Mouse (Mus musculus) cerebellum, postnatal 36 days (tissue): ENCODE results near the gene Capn15.

ENCODE experiments used
- DNase-seq, 2 experiments: peaks; one replicate each; pipeline ENCODE4 v3.0.0; 2021 to 2022; ENCODE audit warnings: mixed read lengths in 2 of 2

Capn15 gene

DNA sequence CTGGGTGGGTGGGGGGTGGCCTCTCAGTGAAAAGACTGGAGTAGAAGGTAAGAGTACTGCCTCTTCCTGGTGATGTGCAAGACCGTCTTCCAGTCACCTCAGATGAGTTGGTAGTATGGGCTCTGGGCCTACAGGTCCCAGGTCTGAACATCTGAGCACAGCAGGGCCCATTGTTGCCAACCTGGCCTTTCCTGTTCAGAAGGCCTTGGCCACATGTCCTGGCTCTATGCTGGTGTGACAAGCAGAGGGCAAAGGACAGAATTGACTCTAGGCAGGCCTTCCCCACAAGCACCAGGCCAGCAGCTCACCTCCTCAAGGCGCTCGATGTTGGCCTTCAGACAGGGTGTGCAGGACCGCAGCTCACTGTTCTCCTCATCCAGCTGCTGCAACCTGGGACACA, 6.7 kb upstream of the Capn15 start:
- DNase-seq: no peak

GRCm38 (mm10) chr17:25990331-25990730, 4.7 kb upstream of the Capn15 start:
- no peak for DNase-seq

DNA sequence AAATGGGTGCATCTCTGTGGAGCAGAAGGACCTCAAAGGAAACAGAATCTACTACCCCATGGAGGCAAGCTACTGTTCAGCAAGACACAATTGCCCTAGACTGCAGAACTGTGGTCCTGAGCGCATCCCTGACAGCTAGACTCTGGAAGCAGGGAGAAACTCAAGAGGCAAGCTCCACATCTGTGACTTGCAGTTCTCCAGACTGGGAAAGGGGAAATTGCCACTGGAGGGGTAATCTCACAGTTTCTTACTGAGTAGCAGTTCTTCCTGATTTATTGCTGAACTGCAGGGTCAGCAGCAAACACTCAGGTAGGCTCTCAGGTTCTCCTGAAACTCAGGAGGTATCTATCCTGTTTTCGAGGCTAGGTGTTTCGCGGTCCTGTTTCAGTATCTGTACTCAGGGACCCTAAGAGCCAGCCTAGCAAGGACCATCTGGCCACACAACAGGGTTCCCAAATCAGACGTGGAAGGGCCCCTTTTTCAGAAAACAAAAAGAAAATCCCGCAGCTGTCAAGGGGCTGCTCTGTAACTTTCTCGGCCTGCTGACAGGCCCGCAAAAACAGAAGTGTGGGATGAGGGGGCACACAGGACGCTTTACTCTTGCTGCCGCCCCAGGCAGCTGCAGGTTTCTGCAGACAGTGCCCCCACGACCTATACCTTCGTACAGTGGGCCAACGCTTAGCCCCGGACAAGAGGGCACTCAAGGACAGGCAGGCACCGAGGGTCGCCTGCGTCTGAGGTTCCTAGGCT, 865 bp downstream of the Capn15 start:
- no peak for DNase-seq

GRCm38 (mm10) chr17:25984066-25984465, 1.5 kb downstream of the Capn15 start:
- DNase-seq: no peak

GRCm38 (mm10) chr17:25982913-25983312, 2.7 kb downstream of the Capn15 start:
- DNase-seq: no peak

GRCm38 (mm10) chr17:25980854-25981253, 4.7 kb downstream of the Capn15 start:
- peak; percentile 69 to 73 for DNase-seq

- peak in 1 of 2 experiments; percentile 9 for DNase-seq
Measured at GRCm38 (mm10) chr17:25979829-25980738, 5.5 kb downstream of the Capn15 start.

- no peak for DNase-seq
Measured at GRCm38 (mm10) chr17:25970954-25971707, 14.5 kb downstream of the Capn15 start.

- DNase-seq: peak in 1 of 2 experiments; percentile 46
Measured at GRCm38 (mm10) chr17:25970448-25970847, 15.1 kb downstream of the Capn15 start.

DNA sequence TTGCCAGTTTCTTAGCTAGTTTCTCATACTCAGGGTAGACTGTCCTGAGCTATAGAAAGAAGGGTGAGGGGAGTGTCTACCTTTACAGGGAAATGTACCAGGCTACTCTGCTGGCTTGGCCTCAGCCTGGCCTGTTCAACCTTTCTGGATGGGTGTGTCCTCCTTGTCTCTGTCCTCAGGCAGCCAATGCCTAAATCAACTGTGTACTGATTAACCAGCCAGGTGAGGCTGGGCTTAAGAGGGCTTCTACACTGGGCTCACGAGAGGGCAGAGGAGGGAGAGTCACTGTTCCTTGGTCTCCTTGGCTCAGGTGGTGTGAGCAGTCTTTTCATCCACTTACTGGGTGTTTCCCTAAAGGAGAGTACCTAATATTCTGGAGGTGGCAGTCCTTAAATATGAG, 17.4 kb downstream of the Capn15 start:
- DNase-seq: no peak

- DNase-seq: peak in 1 of 2 experiments; percentile 55
Measured at GRCm38 (mm10) chr17:25967652-25968051, 17.9 kb downstream of the Capn15 start.

DNA sequence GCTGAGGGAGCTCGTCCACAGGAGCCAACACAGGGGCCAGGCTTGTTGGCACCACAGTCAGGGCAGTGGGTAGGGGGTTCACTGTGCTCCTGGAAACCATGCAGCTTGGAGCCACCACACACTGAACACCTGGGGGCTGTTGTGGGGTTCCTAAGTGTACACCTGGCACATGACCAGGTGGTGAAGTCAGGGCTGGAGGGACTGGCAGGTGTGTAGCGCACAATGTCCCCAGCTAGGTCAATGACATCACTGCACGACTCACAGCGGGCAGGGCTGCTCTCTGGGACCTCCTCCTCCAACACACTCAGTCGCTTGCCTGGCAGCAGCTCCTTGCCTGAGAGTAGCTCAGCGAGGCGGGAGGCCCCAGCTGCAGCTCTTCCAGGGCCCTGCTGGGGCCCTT, 21.3 kb downstream of the Capn15 start:
- peak in 1 of 2 experiments; percentile 50 for DNase-seq

- DNase-seq: no peak
Measured at GRCm38 (mm10) chr17:25962413-25962905, 23.1 kb downstream of the Capn15 start.

- DNase-seq: no peak
Measured at GRCm38 (mm10) chr17:25961566-25961965, 24.0 kb downstream of the Capn15 start.

- DNase-seq: no peak
Measured at GRCm38 (mm10) chr17:25959630-25960467, 25.7 kb downstream of the Capn15 start.

GRCm38 (mm10) chr17:25958771-25959494, 26.7 kb downstream of the Capn15 start:
- peak; percentile 49 to 51 for DNase-seq

- DNase-seq: peak in 1 of 2 experiments; percentile 47
Measured at GRCm38 (mm10) chr17:25957586-25958051, 28.0 kb downstream of the Capn15 start.

DNA sequence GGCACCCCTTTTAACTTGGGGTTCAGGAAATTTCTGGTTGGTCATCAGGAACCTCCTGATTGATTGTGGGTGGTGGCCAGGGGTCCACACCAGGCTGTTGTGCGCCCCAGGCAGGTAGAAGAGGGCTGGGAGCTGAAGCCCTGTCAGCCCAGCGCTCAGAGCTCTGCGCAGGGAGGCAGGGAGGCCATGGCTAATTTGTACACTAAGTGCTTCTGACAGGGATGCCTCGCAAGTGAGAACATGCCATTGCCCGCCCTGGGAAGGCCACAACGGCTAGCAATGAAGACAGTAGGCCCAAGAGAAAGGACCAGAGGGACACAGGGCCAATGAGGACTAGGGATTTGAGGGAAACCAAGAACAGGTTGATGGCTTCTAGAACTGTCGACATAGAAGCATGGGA, 29.0 kb downstream of the Capn15 start:
- peak in 1 of 2 experiments; percentile 46 for DNase-seq

DNA sequence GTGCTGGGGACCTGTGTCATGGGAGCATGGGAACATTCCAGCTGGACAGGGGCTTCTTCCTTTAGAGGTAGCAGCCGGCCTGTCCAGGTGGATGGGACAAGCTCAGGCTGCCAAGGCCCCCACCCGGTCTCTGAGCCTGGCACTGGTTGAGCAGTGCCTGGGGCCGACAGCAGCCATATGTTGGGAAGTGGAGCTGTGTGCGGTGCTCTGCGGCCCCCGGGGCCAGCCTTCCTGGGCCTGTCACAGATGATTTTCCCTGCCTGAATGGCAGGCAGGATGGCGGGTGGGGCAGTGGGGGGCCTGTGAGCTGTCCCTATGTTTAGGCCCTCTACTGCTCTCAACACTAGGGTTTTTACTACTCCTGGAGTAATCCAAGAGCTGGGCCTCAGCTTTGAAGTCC, 29.4 kb downstream of the Capn15 start:
- DNase-seq: peak; percentile 78 to 88

DNA sequence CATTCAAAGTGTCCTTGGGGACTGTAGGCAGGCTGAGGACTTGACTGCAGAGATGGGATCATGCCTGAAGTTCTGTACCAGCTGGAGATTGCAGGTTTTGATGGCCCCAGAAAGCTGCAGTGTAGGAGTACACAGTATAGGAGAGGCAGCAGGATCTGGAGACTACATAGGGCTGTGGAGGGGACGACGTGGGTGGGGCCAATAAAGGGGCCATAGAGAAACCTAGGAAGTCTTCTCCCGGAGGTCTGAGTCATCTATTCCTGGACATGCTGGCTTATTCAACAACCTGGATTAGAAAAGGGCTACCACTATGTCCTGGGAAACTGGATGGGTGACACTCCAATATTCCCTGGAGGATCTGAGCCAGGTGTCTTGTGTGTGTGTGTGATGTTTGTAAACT, 29.9 kb downstream of the Capn15 start:
- DNase-seq: no peak

DNA sequence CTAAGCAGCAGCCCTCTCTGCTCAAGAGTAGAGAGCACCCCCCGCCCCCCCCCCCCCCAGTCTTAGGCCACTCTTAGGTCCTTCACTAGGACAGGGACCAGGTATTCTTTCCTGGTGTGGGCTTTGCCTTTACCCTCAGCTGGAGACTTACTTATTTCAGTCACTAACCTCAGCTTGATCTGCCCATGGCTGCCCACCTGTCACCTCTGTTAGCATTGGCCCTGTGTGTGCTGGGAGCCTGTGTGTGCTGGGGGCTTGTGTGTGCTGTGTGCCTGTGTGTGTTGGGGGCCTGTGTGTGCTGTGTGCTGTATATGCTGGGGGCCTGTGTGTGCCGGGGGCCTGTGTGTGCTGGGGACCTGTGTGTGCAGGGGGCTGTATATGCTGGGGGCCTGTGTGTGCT, 30.9 kb downstream of the Capn15 start:
- no peak for DNase-seq
